Mouse (Mus musculus) right cerebral cortex, postnatal 10 days (tissue): ENCODE results near the gene Padi2.

Experiments used
- DNase-seq, 2 experiments: peaks; one replicate each; pipeline ENCODE4 v3.0.0; 2021; ENCODE audit warnings: low spot score in 2 of 2

Padi2 gene

GRCm38 (mm10) chr4:140919974-140920836 is 14.1 kb downstream of the Padi2 start:
- DNase-seq = no peak

GRCm38 (mm10) chr4:140922508-140922907 is 16.4 kb downstream of the Padi2 start:
- no peak for DNase-seq

GRCm38 (mm10) chr4:140925648-140926047 is 19.5 kb downstream of the Padi2 start:
- DNase-seq = no peak

GRCm38 (mm10) chr4:140928349-140928748 is 22.2 kb downstream of the Padi2 start:
- DNase-seq = no peak

GRCm38 (mm10) chr4:140929745-140930144 is 23.6 kb downstream of the Padi2 start:
- DNase-seq = peak; percentile 72 to 84

- DNase-seq = no peak
These were observed 24.8 kb downstream of the Padi2 start for GRCm38 (mm10) chr4:140930900-140931470.

GRCm38 (mm10) chr4:140935643-140936042 is 29.5 kb downstream of the Padi2 start:
- DNase-seq = no peak

GRCm38 (mm10) chr4:140944356-140944755 is 38.2 kb downstream of the Padi2 start:
- no peak for DNase-seq

GRCm38 (mm10) chr4:140944961-140945442 is 38.9 kb downstream of the Padi2 start:
- no peak for DNase-seq

- no peak for DNase-seq
These were observed 39.4 kb downstream of the Padi2 start for GRCm38 (mm10) chr4:140945571-140945970.

- no peak for DNase-seq
These were observed 39.9 kb downstream of the Padi2 start for GRCm38 (mm10) chr4:140946048-140946447.

GRCm38 (mm10) chr4:140946580-140947205 is 40.5 kb downstream of the Padi2 start:
- no peak for DNase-seq

GRCm38 (mm10) chr4:140947487-140948440 is 41.6 kb downstream of the Padi2 start:
- DNase-seq = no peak

GRCm38 (mm10) chr4:140948481-140948880 is 42.3 kb downstream of the Padi2 start:
- no peak for DNase-seq

GRCm38 (mm10) chr4:140949052-140949451 is 42.9 kb downstream of the Padi2 start:
- DNase-seq = no peak

- no peak for DNase-seq
These were observed 43.5 kb downstream of the Padi2 start for GRCm38 (mm10) chr4:140949616-140950015.

- peak in 1 of 2 experiments; percentile 42 for DNase-seq
These were observed 44.4 kb downstream of the Padi2 start for GRCm38 (mm10) chr4:140950574-140950973.

GRCm38 (mm10) chr4:140951861-140952641 is 45.9 kb downstream of the Padi2 start:
- DNase-seq = no peak

GRCm38 (mm10) chr4:140957131-140957702 is 51.1 kb downstream of the Padi2 start:
- DNase-seq = no peak

GRCm38 (mm10) chr4:140957725-140958124 is 51.6 kb downstream of the Padi2 start:
- DNase-seq = peak; percentile 84 to 88
